Mouse (Mus musculus) stomach, postnatal 0 days (tissue): Measurements from ENCODE around the gene Gm36210. TPM values are rescaled to one million over a fixed set of nuclear protein-coding genes. Genes with fewer than 3 reads are reported as not detected.
A peak's percentile ranks its signal among the peaks of the same experiment; 100 is the strongest.
"Not testable (repeated sequence)": the region's sequence is repeated elsewhere in the genome, so short reads cannot be mapped to it uniquely, and the experiment has no call there.

Source experiments
- ATAC-seq: fragments of 200-750 bp; cut with Nextera tagmentation; 2 replicates; pipeline ENCODE4 v1.8.0; 2017; ENCODE audit not compliant: low FRiP score, low TSS enrichment
- DNase-seq: peaks from one replicate; pipeline ENCODE4 v3.0.0-alpha.2; 2016; ENCODE audit warnings: low spot score
- H3K27ac ChIP-seq: fragments of 300-500 bp; sonication (generic); replicated peaks from 2 replicates; pipeline ENCODE4 v1.5.1; 2014; ENCODE audit warnings: mild to moderate bottlenecking, control low read depth
- H3K27me3 ChIP-seq: fragments of 300-500 bp; sonication (generic); 2 replicates; pipeline ENCODE4 v1.6.1; 2014; ENCODE audit warnings: low read length; ENCODE audit not compliant: control insufficient read depth, insufficient read depth
- H3K36me3 ChIP-seq: fragments of 300-500 bp; sonication (generic); 2 replicates; pipeline ENCODE4 v1.6.1; 2014; ENCODE audit warnings: low read length, mixed read lengths; ENCODE audit not compliant: control insufficient read depth, insufficient read depth
- H3K4me1 ChIP-seq: fragments of 300-500 bp; sonication (generic); replicated peaks from 2 replicates; pipeline ENCODE4 v1.6.1; 2014; ENCODE audit warnings: antibody characterized with exemption; ENCODE audit not compliant: control insufficient read depth, insufficient read depth
- H3K4me2 ChIP-seq: fragments of 300-500 bp; sonication (generic); replicated peaks from 2 replicates; pipeline ENCODE4 v1.6.1; 2014; ENCODE audit warnings: low read depth, mild to moderate bottlenecking, control low read depth, moderate library complexity
- H3K4me3 ChIP-seq: fragments of 300-500 bp; sonication (generic); 2 replicates; pipeline ENCODE4 v1.5.1; 2014; ENCODE audit warnings: low read depth, low read length, control low read depth
- H3K9ac ChIP-seq: fragments of 300-500 bp; sonication (generic); 2 replicates; pipeline ENCODE4 v1.6.1; 2014; ENCODE audit warnings: mild to moderate bottlenecking, low read length, control low read depth, mixed read lengths
- H3K9me3 ChIP-seq: fragments of 300-500 bp; sonication (generic); 2 replicates; pipeline ENCODE4 v1.6.1; 2016; ENCODE audit warnings: low read length; ENCODE audit not compliant: control insufficient read depth
- CTCF ChIP-seq: IDR thresholded peaks from 2 replicates; pipeline ENCODE4 v1.5.1; 2016; ENCODE audit warnings: antibody characterized with exemption, low read depth, mild to moderate bottlenecking, moderate library complexity
- EP300 ChIP-seq: optimal IDR thresholded peaks from 2 replicates; pipeline ENCODE3; 2016; ENCODE audit warnings: antibody characterized with exemption
- WGBS: fragments of 180-500 bp; shearing (Covaris S2); extraction: QIAGEN DNeasy Blood & Tissue Kit; methylation state at CpG from one replicate; pipeline ENCODE4 v1.1.7; 2014; 5-methylcytosine and 5-hydroxymethylcytosine counted together
- polyA plus RNA-seq: library from polyadenylated mRNA; unstranded; fragments of >200 nt; fragmentation: Nextera tagmentation; extraction: Ambion mirVana; gene quantifications from 2 replicates; pipeline ENCODE4 v1.2.1, GENCODE M21; 2015

Gm36210 gene
- polyA plus RNA-seq, 1 experiment from 2014 or later: not detected

DNA sequence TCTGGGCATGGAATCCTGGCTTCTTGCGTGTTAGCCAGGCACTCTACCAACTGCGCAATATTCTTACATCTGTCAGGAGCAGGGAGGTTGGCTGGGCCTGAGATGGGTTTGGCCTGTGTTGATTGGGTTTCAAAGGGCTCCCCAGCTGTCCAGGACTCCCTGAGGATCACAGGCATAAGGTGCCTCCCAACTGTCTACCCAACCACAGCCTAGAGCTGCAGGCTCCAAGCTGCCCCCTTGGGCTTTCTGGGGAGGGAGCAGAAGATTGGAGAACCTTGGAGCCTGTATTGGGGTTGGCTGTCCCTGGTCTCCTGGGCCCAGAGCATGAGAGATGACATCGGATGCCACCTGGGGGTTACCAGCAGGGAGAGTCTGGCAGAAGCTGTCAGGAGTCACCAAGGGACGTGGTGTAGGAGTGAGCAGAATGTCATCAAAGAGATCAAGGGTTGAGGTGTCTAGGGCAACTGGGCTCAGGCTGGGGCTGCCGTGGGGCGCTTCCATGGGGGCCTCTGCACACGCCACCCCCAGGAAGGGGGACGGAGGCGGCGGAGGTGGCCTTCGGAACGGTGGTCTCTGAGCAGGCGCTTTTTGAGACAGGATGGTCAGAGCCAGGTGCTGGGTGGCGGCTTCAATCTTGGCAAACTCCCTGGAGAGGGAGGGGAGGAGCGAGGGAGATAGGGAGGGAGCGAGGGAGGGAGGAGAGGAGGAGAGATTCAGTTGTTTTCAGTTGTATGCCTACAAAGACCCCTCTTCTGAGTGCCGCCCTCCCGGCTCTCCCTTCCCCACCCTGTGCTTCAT lies 7.3 kb downstream of the Gm36210 start:
- no peak for DNase-seq

DNA sequence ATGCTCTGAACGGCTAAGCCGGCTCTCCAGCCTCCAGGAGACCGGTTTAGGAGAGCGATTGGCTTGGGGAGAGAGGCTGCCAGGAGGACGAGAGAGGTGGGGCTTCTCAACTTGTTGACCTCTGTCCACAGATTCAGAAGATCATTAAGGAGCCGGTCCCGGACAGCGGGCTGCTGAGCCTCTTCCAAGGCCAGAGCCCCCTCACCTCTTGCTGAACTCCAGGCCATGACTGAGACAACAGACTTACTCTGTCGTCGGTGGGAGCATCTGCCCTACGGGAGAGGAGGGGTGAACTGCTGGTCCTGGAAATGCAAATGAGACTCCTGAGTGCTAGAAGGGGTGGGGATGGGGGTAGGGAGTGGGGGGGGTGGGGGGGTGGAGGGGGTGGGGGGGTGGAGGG lies 11.1 kb downstream of the Gm36210 start:
- 57% methylated on average over 10 of the region's 11 CpGs for WGBS
- ATAC-seq (no peak), DNase-seq (no peak)
- H3K4me1 ChIP-seq: 0 out of 2 replicates have a peak, but pooled peaks cover 2% of the 10 kb centered on the region
- H3K27me3 ChIP-seq: no peaks in the 10 kb centered on the region
- TF ChIP-seq EP300 (no peak), CTCF (no peak)
- H3K27ac ChIP-seq: no peak overlapping the region
- H3K4me2 ChIP-seq: no peak overlapping the region
- no peaks in the 10 kb centered on the region for H3K36me3 ChIP-seq
- no peak overlapping the region for H3K4me3 ChIP-seq
- H3K9ac ChIP-seq: no peak overlapping the region
- no peaks in the 10 kb centered on the region for H3K9me3 ChIP-seq

More for the DNA sequence above, 7.3 kb downstream of the Gm36210 start:
- no peak overlapping the region for H3K27ac ChIP-seq
- no peaks in the 10 kb centered on the region for H3K9me3 ChIP-seq
- no peaks in the 10 kb centered on the region for H3K36me3 ChIP-seq
- no peak for TF ChIP-seq CTCF
- no peak for TF ChIP-seq EP300
- no peaks in the 10 kb centered on the region for H3K27me3 ChIP-seq
- 20% methylated on average over 18 of the region's 18 CpGs for WGBS
- peak overlapping the region; percentile 13; the same call in 1 of the 2 replicates for H3K9ac ChIP-seq
- peak; percentile 39; the same call in 1 of the 2 replicates for ATAC-seq
- H3K4me1 ChIP-seq: 0 out of 2 replicates have a peak, but pooled peaks cover 2% of the 10 kb centered on the region
- H3K4me2 ChIP-seq: peak overlapping the region; percentile 48
- peak overlapping the region; percentile 22 for H3K4me3 ChIP-seq

DNA sequence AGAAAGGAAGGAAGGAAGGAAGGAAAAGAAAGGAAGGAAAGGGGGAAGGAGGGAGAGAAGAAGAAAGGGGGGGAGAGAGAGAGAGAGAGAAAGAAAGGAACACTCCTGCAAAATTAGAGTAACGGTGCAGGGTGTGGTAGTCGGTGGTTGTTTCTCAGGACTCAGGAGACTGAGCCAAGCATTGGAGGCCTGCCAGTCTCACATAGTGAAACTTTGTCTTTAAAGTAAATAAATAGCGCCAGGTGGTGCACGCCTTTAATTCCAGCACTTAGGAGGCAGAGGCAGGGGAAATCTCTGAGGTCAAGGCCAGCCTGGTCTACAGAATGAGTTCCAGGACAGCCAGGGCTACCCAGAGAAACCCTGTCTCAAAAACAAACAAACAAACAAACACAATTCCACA lies 19.6 kb downstream of the Gm36210 start:
- ATAC-seq: no peak
- WGBS: 12% methylated on average over 4 of the region's 4 CpGs

DNA sequence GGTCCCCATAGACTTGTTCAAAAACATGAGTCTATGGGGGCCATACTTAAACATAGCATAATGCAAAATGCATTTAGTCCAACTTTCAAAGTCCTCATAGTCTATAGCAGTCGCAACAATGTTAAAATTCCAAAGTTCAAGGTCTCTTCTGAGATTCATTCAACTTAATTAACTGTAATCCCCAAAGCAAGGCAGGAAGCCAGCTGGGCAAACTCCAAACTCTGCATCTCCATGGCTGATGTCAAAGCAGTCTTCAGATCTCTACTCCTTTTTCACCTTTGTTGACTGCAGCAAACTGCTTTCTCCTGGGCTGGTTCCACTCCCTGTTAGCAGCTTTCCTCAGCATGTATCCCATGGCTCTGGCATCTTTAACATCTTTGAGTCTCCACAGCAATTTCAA lies 27.3 kb downstream of the Gm36210 start:
- H3K36me3 ChIP-seq, H3K4me2 ChIP-seq, H3K9ac ChIP-seq, H3K27ac ChIP-seq, H3K4me1 ChIP-seq, H3K9me3 ChIP-seq, H3K27me3 ChIP-seq, DNase-seq, H3K4me3 ChIP-seq, ATAC-seq: not testable (repeated sequence)
- 79% methylated on average over 1 of the region's 1 CpGs for WGBS

More for the DNA sequence above, 19.6 kb downstream of the Gm36210 start:
- H3K9ac ChIP-seq: no peak overlapping the region
- H3K4me1 ChIP-seq: no peaks in the 10 kb centered on the region
- no peaks in the 10 kb centered on the region for H3K27me3 ChIP-seq
- H3K4me2 ChIP-seq: no peak overlapping the region
- no peak for DNase-seq
- no peak overlapping the region for H3K27ac ChIP-seq
- H3K9me3 ChIP-seq: no peaks in the 10 kb centered on the region
- TF ChIP-seq CTCF (no peak), EP300 (no peak)
- no peak overlapping the region for H3K4me3 ChIP-seq
- no peaks in the 10 kb centered on the region for H3K36me3 ChIP-seq

DNA sequence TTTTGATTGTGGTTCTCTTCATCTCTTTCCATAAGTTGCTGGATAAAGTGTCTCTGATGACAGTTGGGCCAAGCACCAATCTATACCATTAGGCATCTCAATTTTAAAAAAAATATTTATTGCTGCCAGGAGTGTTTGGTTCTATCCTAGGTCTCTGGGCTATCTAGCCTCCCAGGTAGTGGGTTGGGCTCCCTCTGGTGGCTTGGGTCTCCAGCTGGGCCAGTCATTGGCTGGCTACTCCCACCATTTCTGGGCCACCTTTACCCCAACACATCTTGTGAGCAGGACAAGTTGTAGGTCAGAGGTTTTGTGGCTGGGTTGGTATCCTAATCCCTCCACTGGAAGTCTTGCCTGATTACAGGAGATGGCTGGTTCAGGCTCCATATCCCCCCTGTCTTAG lies 28.1 kb downstream of the Gm36210 start:
- DNase-seq (no peak), ATAC-seq (no peak)
- H3K36me3 ChIP-seq: no peaks in the 10 kb centered on the region
- H3K4me1 ChIP-seq: peaks cover 6% of the 10 kb centered on the region; the same call in 1 of the 2 replicates
- TF ChIP-seq CTCF (peak; percentile 51), EP300 (no peak)
- no peak overlapping the region for H3K9ac ChIP-seq
- peak overlapping the region; percentile 78; the same call in 1 of the 2 replicates for H3K4me2 ChIP-seq
- H3K4me3 ChIP-seq: no peak overlapping the region
- no peaks in the 10 kb centered on the region for H3K27me3 ChIP-seq
- H3K9me3 ChIP-seq: no peaks in the 10 kb centered on the region
- H3K27ac ChIP-seq: no peak overlapping the region

DNA sequence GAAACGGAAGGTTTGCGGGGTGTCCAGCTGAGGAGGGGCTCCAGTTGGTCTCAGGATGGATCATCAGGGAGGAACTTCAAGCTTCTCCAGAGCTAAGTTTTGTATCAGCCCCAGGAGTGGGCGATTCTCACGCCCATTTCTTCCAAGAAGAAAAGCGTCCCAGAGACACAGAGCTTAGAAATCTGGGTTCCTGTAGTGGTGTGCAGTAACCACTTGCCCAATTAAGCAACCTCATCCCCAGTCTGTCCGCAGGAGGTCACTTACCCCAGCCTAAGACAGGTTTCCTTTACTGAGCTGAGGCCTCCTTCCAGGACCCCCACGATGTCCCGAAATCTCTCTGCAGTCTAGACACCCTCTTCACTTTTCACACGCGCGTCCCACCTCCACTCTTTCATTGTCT lies 29.1 kb downstream of the Gm36210 start:
- Histone ChIP-seq H3K36me3 (no peaks in the 10 kb centered on the region), H3K4me3 (peak overlapping the region; percentile 52), H3K4me2 (peak overlapping the region; percentile 78), H3K9me3 (no peaks in the 10 kb centered on the region), H3K4me1 (peaks cover 6% of the 10 kb centered on the region; the same call in 1 of the 2 replicates), H3K27ac (peak overlapping the region; percentile 81), H3K9ac (peak overlapping the region; percentile 72), H3K27me3 (no peaks in the 10 kb centered on the region)
- no peak for TF ChIP-seq EP300
- no peak for TF ChIP-seq CTCF
- ATAC-seq: 0 out of 2 replicates have a peak, but pooled peaks have one; percentile 4
- DNase-seq: no peak
- 9% methylated on average over 11 of the region's 11 CpGs for WGBS
